Mouse (Mus musculus): ENCODE data around the gene Flvcr2.

Flvcr2 gene

DNA sequence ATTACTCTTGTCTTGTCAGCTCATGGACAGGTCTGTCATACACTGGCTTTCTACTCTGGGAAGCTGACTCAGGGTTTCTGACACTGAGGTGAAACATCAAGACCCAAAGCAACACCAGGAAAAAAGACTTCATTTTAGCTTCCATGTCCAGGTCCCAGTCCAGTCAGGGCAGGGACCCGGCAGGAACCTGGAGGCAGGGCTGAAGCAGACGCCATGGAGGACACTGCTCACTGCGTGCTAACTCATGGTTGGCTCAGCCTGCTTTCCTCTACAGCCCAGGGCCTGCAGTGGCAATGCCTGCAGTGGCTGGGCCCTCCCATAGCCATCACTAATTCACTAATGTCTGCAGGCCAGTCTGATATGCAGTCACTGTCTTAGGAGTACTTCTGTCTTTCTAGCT is 82.5 kb downstream of the Flvcr2 start:
- in situ Hi-C loops (cut with MboI; ENCODE audit: low pct_unique_long_range_greater_than_20kb in 1 of 2, low sequenced_read_pairs in 2 of 2, unreplicated experiment in 1 of 2), result no loop called here

DNA sequence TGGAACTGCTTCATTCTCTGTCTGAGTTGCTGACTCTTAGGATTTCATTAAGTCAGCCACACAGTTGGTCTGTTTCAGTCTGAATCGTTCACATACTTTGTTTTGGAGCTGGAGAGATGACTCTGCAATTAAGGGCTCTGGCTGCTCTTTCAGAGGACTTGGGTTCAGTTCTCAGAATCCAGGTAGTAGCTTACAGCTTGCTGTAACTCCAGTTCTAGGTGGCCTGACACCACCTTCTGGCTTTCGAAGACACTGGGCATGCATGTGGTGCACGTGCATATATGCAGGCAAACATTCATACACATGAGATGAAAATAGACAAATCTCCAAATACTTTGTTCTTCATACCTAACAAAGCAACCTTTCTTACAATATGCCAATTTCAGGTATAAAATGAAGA is 83.5 kb downstream of the Flvcr2 start:
- in situ Hi-C loops (cut with MboI; ENCODE audit: low pct_unique_long_range_greater_than_20kb in 1 of 2, low sequenced_read_pairs in 2 of 2, unreplicated experiment in 1 of 2), result no loop called here

DNA sequence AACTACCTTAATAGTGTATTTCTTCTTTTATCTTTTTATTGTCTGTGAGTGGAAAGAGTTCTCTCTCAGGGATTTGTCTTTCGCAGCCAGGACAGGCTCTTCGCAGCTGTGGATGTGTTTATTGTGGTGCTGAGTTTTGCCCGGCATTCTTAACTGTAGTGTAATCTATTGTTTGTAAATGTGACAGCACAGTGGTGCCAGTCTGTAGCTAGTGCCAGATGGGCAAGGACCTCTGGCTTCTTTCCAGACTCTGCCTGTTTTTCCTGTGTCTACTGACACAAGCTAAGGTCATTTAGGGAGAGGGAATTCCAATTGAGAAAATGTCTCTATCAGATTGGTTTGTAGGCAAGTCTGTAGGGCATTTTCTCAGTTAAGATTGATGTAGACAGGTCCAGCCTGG is 84.4 kb downstream of the Flvcr2 start:
- in situ Hi-C loops (cut with MboI; ENCODE audit: low pct_unique_long_range_greater_than_20kb in 1 of 2, low sequenced_read_pairs in 2 of 2, unreplicated experiment in 1 of 2), result no loop called here

DNA sequence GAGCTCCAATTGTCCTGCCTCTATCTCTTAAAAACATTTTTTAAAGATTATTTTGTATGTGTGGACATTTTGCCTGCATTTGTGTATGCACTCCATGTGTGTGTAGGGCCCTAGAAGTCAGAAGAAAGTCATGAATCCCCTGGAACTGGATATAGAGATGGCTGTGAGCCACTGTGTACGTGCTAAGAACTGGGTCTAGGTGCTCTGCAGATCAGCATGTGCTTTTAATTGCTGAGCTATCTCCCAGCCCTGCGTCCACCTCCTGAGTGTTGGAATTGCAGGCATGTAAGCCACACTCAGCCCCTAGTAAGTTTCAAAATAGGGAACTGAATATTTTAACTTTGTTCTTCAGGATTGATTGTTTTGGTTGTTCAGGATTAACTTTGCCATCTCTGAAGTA is 88.2 kb downstream of the Flvcr2 start:
- in situ Hi-C loops (cut with MboI; ENCODE audit: low pct_unique_long_range_greater_than_20kb in 1 of 2, low sequenced_read_pairs in 2 of 2, unreplicated experiment in 1 of 2), result no loop called here

DNA sequence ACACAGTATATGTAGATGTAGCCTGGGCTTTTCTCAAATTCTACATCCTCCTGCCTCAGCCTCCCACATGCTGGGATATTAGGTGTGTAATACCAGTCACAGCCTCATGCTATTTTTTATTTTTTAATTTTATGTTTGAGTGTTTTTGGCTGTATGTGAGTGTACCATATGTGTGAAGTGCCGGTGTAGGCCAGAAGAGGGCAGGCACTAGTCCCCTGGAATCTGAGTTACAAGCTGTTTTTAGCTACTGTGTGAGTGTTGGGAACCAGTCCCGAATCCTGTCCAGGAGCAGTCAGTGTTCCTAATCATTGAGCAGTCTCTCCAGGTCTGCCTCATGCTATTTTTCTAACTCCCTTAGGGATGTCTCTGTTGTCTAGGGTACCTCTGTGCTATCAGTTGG is 91.4 kb downstream of the Flvcr2 start:
- in situ Hi-C loops (cut with MboI; ENCODE audit: low pct_unique_long_range_greater_than_20kb in 1 of 2, low sequenced_read_pairs in 2 of 2, unreplicated experiment in 1 of 2), result no loop called here

DNA sequence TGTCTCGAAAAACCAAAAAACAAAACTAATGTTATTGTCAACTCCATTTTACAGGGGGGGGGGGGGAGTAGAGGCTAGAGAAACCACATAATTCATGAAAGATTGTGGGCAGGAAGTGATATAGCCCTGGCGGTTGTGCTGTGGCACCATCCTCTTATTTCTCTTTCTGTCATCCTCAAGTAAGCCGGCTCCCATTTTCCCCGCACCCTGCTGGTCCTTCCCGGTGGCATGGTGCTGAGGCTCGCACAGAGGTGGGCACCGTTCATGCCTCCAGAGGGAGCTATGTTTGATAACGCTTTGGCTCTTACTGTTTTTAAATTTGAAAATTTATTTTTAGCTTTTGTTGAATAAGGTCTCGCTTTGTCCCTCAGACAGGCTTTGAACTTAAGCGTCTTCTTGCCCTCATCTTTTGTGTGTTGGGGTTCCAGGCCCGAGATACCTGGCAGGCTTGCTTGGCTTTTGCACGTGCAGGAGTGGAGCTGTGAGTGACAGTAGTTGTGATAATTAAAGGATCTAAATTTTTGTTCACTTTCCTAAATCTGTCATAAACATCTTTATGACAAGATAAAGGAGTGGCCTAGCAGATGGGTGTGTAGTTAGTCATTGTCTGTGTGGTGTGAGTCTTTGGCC is 93.1 kb downstream of the Flvcr2 start:
- in situ Hi-C loops (cut with MboI; ENCODE audit: low pct_unique_long_range_greater_than_20kb in 1 of 2, low sequenced_read_pairs in 2 of 2, unreplicated experiment in 1 of 2), result no loop called here

DNA sequence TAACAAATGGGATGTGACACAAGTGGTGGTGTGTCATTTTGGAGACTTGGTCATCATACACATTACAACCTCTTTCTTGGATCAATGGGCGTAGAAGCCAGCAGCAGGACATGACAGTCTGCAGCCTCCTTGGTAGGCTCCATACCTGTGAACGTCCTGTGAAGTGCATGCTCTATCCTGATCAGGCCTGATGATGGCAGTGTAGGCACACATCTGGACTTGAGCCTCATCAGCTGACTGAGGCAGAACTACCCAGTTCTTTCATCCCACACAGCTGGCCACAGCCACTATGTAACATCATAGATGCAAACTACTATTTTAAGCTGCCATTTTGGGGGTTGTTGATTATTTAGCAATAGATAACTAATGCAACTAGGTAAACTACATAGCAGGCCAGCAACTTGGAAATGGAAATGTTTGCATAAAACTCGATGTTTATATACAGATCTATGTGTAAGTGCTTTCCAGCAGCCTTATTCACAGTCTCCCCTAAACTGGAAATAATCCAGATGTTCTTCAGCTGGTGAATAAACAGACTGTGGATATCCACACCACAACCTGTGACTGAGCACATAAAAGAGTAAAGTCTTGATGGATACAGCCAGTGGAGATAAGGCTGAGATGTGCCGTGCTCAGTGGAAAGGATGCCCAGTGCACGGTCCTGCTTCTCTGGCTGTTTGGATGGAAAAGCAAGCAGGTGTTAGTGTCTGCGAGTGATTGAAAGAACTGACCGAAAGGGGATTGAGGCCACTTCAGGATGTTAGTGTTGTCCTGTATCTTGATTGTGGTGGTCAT is 102.0 kb downstream of the Flvcr2 start:
- in situ Hi-C loops (cut with MboI; ENCODE audit: low pct_unique_long_range_greater_than_20kb in 1 of 2, low sequenced_read_pairs in 2 of 2, unreplicated experiment in 1 of 2), result loop anchor here in 1 of 2 experiments (10.0 kb wide), 1 partner anchor 226 kb away; the partner anchor contains the start of gene Tgfb3

DNA sequence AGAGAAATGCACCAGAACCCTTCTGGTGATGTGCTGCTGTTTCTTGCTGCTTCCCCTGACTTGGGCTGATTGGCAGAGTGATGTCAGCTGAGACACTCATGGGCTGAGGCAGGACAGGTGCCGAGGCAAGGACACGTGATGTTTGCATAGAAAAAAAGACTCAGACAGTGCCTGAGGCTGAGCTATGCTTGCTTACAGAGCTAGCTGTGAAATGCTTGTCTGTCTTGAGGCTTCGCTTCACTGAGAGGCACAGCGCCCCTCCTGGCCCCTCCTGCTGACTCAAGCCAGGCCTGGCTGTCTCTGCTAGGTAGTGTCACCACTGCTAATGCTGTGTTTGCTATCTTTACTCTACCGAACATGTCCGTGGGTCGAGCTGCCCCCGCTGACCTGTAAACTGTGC is 104.3 kb downstream of the Flvcr2 start:
- in situ Hi-C loops (cut with MboI; ENCODE audit: low pct_unique_long_range_greater_than_20kb in 1 of 2, low sequenced_read_pairs in 2 of 2, unreplicated experiment in 1 of 2), result loop anchor here in 1 of 2 experiments (10.0 kb wide), 1 partner anchor 244 kb away; no protein-coding TSS in a partner anchor

DNA sequence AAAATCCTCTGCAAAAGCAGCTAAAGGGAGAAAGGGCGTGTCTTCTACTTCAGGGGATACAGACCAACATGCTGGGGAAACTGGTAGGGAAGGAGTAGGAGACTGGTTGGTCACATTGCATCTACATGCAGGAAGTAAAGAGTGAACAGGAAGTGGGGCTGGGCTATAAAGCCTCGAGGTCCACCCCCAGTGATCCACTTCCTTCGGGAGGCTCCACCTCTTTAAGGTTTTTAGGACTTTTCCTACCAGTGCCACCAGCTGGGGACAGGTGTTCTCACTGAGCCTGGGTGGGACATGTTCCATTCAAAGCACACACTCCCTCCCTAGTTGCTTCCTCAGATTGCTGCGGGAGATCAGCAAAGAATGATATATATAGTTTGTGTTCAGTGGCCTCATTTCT is 107.5 kb downstream of the Flvcr2 start:
- in situ Hi-C loops (cut with MboI; ENCODE audit: low pct_unique_long_range_greater_than_20kb in 1 of 2, low sequenced_read_pairs in 2 of 2, unreplicated experiment in 1 of 2), result loop anchor here in 1 of 2 experiments (10.0 kb wide), 1 partner anchor 241 kb away; no protein-coding TSS in a partner anchor

DNA sequence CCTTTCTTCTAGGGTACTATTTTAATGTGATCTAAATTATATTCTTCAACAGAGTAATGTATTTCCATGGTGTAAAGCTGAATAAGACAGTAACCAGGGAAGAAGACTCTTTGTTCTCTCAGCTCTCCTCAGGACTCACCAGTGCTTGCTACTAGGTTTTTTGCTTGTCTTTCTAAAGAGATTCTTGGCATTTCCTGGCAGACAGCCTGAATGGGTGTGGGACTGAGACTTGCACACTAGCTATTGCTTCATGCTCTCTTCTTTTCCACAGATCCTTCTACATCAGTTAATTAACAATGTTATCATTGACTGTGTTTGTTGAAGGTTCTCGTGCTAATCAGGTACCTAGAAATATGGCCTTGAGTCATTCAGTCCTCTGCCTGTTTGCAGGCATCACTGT is 107.9 kb downstream of the Flvcr2 start:
- in situ Hi-C loops (cut with MboI; ENCODE audit: low pct_unique_long_range_greater_than_20kb in 1 of 2, low sequenced_read_pairs in 2 of 2, unreplicated experiment in 1 of 2), result loop anchor here in 1 of 2 experiments (10.0 kb wide), 1 partner anchor 241 kb away; no protein-coding TSS in a partner anchor

DNA sequence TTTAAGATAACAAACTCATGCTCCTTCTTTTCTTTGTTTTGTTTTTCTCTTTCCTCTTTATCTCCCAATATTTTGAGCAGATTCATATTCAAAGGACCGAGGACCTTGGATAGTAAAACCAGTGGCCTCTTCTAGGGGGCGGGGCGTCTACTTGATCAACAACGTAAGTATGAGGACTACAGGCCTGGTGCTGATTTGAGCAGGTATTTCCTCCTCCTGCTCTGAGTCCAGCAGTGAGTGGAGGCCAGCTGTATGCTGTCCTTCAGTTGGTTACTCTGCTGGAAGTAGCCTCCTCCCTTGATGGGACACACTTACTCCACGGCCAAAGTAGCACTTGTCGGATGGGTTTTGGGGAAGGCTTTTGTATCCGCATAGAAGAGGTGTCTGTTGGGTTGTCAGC is 111.0 kb downstream of the Flvcr2 start:
- in situ Hi-C loops (cut with MboI; ENCODE audit: low pct_unique_long_range_greater_than_20kb in 1 of 2, low sequenced_read_pairs in 2 of 2, unreplicated experiment in 1 of 2), result loop anchor here in 1 of 2 experiments (10.0 kb wide), 1 partner anchor 238 kb away; no protein-coding TSS in a partner anchor

DNA sequence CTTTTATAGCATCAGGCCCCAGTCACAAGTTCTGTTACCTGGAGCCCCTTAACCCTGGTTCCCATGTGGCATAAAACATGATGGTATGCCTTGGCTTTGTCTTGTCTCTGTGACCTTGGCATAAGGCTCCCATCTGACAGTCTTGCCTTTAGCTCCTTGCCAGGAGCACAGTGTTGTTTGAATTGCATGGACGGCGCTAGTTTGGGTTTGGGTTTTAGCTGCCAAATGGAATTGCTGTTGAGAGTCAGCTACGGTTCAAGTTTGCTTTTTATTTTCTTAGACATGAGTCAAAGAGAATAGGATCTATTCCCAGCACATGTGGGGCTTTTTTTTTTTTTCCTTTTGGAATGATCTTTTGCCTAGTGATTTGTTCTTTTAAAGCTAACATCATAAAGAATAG is 112.8 kb downstream of the Flvcr2 start:
- in situ Hi-C loops (cut with MboI; ENCODE audit: low pct_unique_long_range_greater_than_20kb in 1 of 2, low sequenced_read_pairs in 2 of 2, unreplicated experiment in 1 of 2), result loop anchor here in 1 of 2 experiments (10.0 kb wide), 1 partner anchor 236 kb away; no protein-coding TSS in a partner anchor

DNA sequence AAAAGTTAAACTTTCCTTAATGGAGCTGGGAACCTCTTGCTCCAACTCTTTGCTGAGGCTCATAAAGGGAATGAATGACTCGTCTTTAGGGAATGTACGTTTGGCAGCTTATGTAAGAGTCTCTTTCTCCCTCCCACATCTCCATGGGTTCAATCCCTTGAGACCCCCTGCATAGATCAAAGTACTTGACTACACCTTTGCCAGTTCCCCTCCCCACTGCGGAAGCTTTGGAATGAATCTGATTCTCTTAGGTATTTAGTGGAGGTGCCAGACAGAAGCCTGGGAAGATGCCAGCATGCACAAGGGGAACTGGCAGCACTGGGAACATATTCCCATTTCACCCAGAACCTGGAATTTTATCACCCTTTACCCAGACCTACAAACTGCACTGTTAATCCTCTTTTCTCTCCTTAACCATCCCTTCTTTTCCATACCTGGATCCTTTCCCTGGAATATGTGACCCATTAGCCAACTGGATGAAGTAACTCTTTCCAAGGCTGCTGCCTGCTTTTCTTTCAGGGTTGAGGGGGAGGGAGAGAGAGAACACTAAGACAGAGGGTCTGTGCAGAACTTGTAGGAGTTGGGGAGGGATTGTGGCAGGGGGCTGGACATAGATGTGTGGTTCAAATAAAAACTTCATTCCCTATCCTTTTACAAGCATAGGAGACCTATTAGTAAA is 113.3 kb downstream of the Flvcr2 start:
- in situ Hi-C loops (cut with MboI; ENCODE audit: low pct_unique_long_range_greater_than_20kb in 1 of 2, low sequenced_read_pairs in 2 of 2, unreplicated experiment in 1 of 2), result loop anchor here in 1 of 2 experiments (10.0 kb wide), 1 partner anchor 235 kb away; no protein-coding TSS in a partner anchor

DNA sequence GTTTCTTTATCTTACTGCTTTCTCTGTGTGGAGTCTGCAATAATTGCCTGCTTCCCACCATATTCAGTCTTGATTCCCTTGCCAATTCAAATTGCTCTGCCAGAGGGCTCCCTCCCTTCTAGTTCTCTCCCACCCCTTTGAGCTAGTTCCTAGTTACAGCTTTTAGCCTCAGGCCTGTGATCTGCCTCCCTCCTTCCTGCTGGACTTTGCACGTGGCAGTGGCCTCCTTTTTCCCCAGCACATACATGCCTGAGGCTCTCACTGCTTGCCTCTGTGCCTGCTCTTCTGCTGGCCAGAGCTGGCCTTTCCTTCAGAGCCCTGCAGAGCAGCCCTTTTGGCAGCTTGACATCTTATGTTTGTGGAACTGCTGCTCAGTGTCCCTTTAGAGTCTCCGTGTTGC is 116.2 kb downstream of the Flvcr2 start:
- in situ Hi-C loops (cut with MboI; ENCODE audit: low pct_unique_long_range_greater_than_20kb in 1 of 2, low sequenced_read_pairs in 2 of 2, unreplicated experiment in 1 of 2), result no loop called here
